Mouse (Mus musculus): ENCODE measurements around the gene Fos.
A peak's percentile ranks its signal among the peaks of the same experiment; 100 is the strongest.

The Fos gene

GRCm38 (mm10) chr12:85486766-85487069, 13.0 kb downstream of the Fos start:
- DNase-seq (ENCODE audit: extremely low spot score, low read depth, low spot score): no peak

- no peak for DNase-seq (ENCODE audit: extremely low spot score, low read depth, low spot score)
Measured at GRCm38 (mm10) chr12:85487545-85488141, 14.0 kb downstream of the Fos start.

GRCm38 (mm10) chr12:85489232-85489886, 15.7 kb downstream of the Fos start:
- no peak for DNase-seq (ENCODE audit: extremely low spot score, low read depth, low spot score)

- DNase-seq (ENCODE audit: extremely low spot score, low read depth, low spot score): no peak
Measured at GRCm38 (mm10) chr12:85490096-85490820, 16.6 kb downstream of the Fos start.

GRCm38 (mm10) chr12:85490991-85491390, 17.3 kb downstream of the Fos start:
- no peak for DNase-seq (ENCODE audit: extremely low spot score, low read depth, low spot score)

- peak; percentile 91 for DNase-seq (ENCODE audit: extremely low spot score, low read depth, low spot score)
Measured at GRCm38 (mm10) chr12:85492084-85492645, 18.5 kb downstream of the Fos start.

GRCm38 (mm10) chr12:85496336-85496735, 22.6 kb downstream of the Fos start:
- DNase-seq (ENCODE audit: extremely low spot score, low read depth, low spot score): no peak

- DNase-seq (ENCODE audit: extremely low spot score, low read depth, low spot score): no peak
Measured at GRCm38 (mm10) chr12:85496755-85497154, 23.1 kb downstream of the Fos start.

- no peak for DNase-seq (ENCODE audit: extremely low spot score, low read depth, low spot score)
Measured at GRCm38 (mm10) chr12:85497310-85498135, 23.8 kb downstream of the Fos start.

GRCm38 (mm10) chr12:85499001-85499400, 25.3 kb downstream of the Fos start:
- DNase-seq (ENCODE audit: extremely low spot score, low read depth, low spot score): no peak

GRCm38 (mm10) chr12:85502682-85503081, 29.0 kb downstream of the Fos start:
- no peak for DNase-seq (ENCODE audit: extremely low spot score, low read depth, low spot score)

- DNase-seq (ENCODE audit: extremely low spot score, low read depth, low spot score): no peak
Measured at GRCm38 (mm10) chr12:85508235-85508634, 34.5 kb downstream of the Fos start.

GRCm38 (mm10) chr12:85510013-85510412, 36.3 kb downstream of the Fos start:
- no peak for DNase-seq (ENCODE audit: extremely low spot score, low read depth, low spot score)

GRCm38 (mm10) chr12:85513789-85514447, 40.2 kb downstream of the Fos start:
- no peak for DNase-seq (ENCODE audit: extremely low spot score, low read depth, low spot score)

- DNase-seq (ENCODE audit: extremely low spot score, low read depth, low spot score): no peak
Measured at GRCm38 (mm10) chr12:85514958-85515357, 41.3 kb downstream of the Fos start.

- no peak for DNase-seq (ENCODE audit: extremely low spot score, low read depth, low spot score)
Measured at GRCm38 (mm10) chr12:85515865-85516264, 42.2 kb downstream of the Fos start.

GRCm38 (mm10) chr12:85517339-85517738, 43.6 kb downstream of the Fos start:
- DNase-seq (ENCODE audit: extremely low spot score, low read depth, low spot score): no peak

- no peak for DNase-seq (ENCODE audit: extremely low spot score, low read depth, low spot score)
Measured at GRCm38 (mm10) chr12:85518009-85518408, 44.3 kb downstream of the Fos start.

- no peak for DNase-seq (ENCODE audit: extremely low spot score, low read depth, low spot score)
Measured at GRCm38 (mm10) chr12:85519553-85519952, 45.9 kb downstream of the Fos start.

GRCm38 (mm10) chr12:85521101-85521500, 47.4 kb downstream of the Fos start:
- no peak for DNase-seq (ENCODE audit: extremely low spot score, low read depth, low spot score)

- DNase-seq (ENCODE audit: extremely low spot score, low read depth, low spot score): no peak
Measured at GRCm38 (mm10) chr12:85521673-85522072, 48.0 kb downstream of the Fos start.

Data from hindlimb bud, embryonic 11.5 days (tissue).